9 mouse cellular contexts compared by ENCODE assay signal in the genomic region with DNA sequence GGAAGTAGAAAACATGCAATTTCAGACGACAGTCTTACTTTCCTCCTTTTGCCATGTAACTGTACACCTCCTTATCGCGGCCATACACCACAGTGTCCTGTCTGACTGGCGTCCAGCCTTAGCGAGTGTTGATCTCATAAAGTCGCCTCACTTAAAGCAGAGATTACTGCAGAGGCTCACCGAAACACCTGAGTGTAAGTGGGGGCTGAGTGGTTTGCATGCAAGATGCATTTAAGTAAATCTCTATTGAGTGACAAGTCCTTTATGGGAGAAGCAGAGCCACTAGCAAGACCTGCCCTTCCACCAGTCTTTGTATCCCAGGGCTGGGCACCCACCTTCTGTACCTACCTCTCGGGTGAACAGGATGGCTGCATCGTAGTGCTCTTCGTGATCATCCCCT. TPM values are rescaled to one million over a fixed set of nuclear protein-coding genes. Genes with fewer than 3 reads are reported as not detected.
DNase-seq lines count a peak whose midpoint lies in the region; ATAC-seq lines count a peak whose summit lies in the region.
"Had no signal": no experiment of that assay in that cellular context is flagged by ENCODE, and none has a peak within 500 bp of the region (broad histone marks: within the 10 kb centered on the region; RNA-seq: fewer than 3 reads in every experiment).

No protein-coding gene starts in this region.

- H3K4me2 ChIP-seq in kidney, embryonic 14.5 days (replicated peaks; ENCODE audit: low read depth, low read length), result peak overlapping the region; percentile 96
- H3K4me2 ChIP-seq in embryonic facial prominence, embryonic 14.5 days (ENCODE audit: low read depth, low read length), result peak overlapping the region; percentile 98
- peak overlapping the region; percentile 92 for H3K4me2 ChIP-seq in hindbrain, embryonic 16.5 days (ENCODE audit: low read length)
- peak overlapping the region; percentile 95 for H3K4me2 ChIP-seq in neural tube, embryonic 13.5 days

- peaks cover 3% of the 10 kb centered on the region; the same call in 1 of the 2 replicates for H3K4me1 ChIP-seq in kidney, embryonic 14.5 days (ENCODE audit: control insufficient read depth, insufficient read depth, low read length)
- H3K4me1 ChIP-seq in embryonic facial prominence, embryonic 14.5 days (ENCODE audit: control insufficient read depth, insufficient read depth, low read length), result peaks cover 16% of the 10 kb centered on the region; the same call in 1 of the 2 replicates
- peaks cover 6% of the 10 kb centered on the region for H3K4me1 ChIP-seq in hindbrain, embryonic 16.5 days (ENCODE audit: control insufficient read depth, insufficient read depth, low read depth, low read length)
- peaks cover 26% of the 10 kb centered on the region for H3K4me1 ChIP-seq in neural tube, embryonic 13.5 days (replicated peaks)

- H3K27me3 ChIP-seq in kidney, embryonic 14.5 days (ENCODE audit: control insufficient read depth, insufficient read depth, low read length), result 0 out of 2 replicates have a peak, but pooled peaks cover 5% of the 10 kb centered on the region
- H3K27me3 ChIP-seq in embryonic facial prominence, embryonic 14.5 days (replicated peaks; ENCODE audit: control insufficient read depth, insufficient read depth, low read length), result peaks cover 12% of the 10 kb centered on the region
- no peaks in the 10 kb centered on the region for H3K27me3 ChIP-seq in hindbrain, embryonic 16.5 days (replicated peaks; ENCODE audit: control insufficient read depth, insufficient read depth, low read length)
- H3K27me3 ChIP-seq in neural tube, embryonic 13.5 days, result peaks cover 34% of the 10 kb centered on the region

- 72% methylated on average over 10 of the region's 10 CpGs for WGBS in kidney, embryonic 14.5 days
- 76% methylated on average over 10 of the region's 10 CpGs for WGBS in embryonic facial prominence, embryonic 14.5 days
- 87% methylated on average over 10 of the region's 10 CpGs for whole genome bisulfite sequencing in hindbrain, embryonic 16.5 days
- WGBS in neural tube, embryonic 13.5 days, result 82% methylated on average over 10 of the region's 10 CpGs

- H3K9ac ChIP-seq in kidney, embryonic 14.5 days (ENCODE audit: low read depth, low read length), result no peak overlapping the region
- no peak overlapping the region for H3K9ac ChIP-seq in embryonic facial prominence, embryonic 14.5 days (ENCODE audit: low read depth, low read length)
- H3K9ac ChIP-seq in hindbrain, embryonic 16.5 days (ENCODE audit: low read depth, low read length), result no peak overlapping the region
- H3K9ac ChIP-seq in neural tube, embryonic 13.5 days, result no peak overlapping the region

- H3K4me3 ChIP-seq in kidney, embryonic 14.5 days (ENCODE audit: low read length), result peak overlapping the region; percentile 65; the same call in 1 of the 2 replicates
- H3K4me3 ChIP-seq in embryonic facial prominence, embryonic 14.5 days (ENCODE audit: low read depth, low read length), result peak overlapping the region; percentile 61
- H3K4me3 ChIP-seq in hindbrain, embryonic 16.5 days (ENCODE audit: low read length), result peak overlapping the region; percentile 57
- H3K4me3 ChIP-seq in neural tube, embryonic 13.5 days, result peak overlapping the region; percentile 63

- ATAC-seq in kidney, embryonic 14.5 days (ENCODE audit: low FRiP score, low TSS enrichment), result peak; percentile 20; the same call in 1 of the 2 replicates
- no peak for ATAC-seq in embryonic facial prominence, embryonic 14.5 days (ENCODE audit: low read depth)
- ATAC-seq in hindbrain, embryonic 16.5 days, result no peak
- no peak for ATAC-seq in neural tube, embryonic 13.5 days (ENCODE audit: low read depth)
- ATAC-seq in megakaryocyte-erythroid progenitor cell, adult 5-6 weeks (replicated peaks; ENCODE audit: low FRiP score, low TSS enrichment, poor library complexity, severe bottlenecking), result no peak

- H3K36me3 ChIP-seq in kidney, embryonic 14.5 days (ENCODE audit: control insufficient read depth, insufficient read depth, low read length), result no peaks in the 10 kb centered on the region
- no peaks in the 10 kb centered on the region for H3K36me3 ChIP-seq in embryonic facial prominence, embryonic 14.5 days (ENCODE audit: control insufficient read depth, insufficient read depth, low read length)
- H3K36me3 ChIP-seq in hindbrain, embryonic 16.5 days (ENCODE audit: control insufficient read depth, insufficient read depth, low read length), result no peaks in the 10 kb centered on the region
- no peaks in the 10 kb centered on the region for H3K36me3 ChIP-seq in neural tube, embryonic 13.5 days

- no peaks in the 10 kb centered on the region for H3K9me3 ChIP-seq in kidney, embryonic 14.5 days (ENCODE audit: control insufficient read depth, low read length)
- H3K9me3 ChIP-seq in embryonic facial prominence, embryonic 14.5 days (ENCODE audit: control insufficient read depth, low read length), result no peaks in the 10 kb centered on the region
- no peaks in the 10 kb centered on the region for H3K9me3 ChIP-seq in hindbrain, embryonic 16.5 days (ENCODE audit: control insufficient read depth, low read length)
- H3K9me3 ChIP-seq in neural tube, embryonic 13.5 days, result no peaks in the 10 kb centered on the region

- H3K27ac ChIP-seq in kidney, embryonic 14.5 days (ENCODE audit: low read depth, low read length), result no peak overlapping the region
- H3K27ac ChIP-seq in embryonic facial prominence, embryonic 14.5 days (replicated peaks; ENCODE audit: low read depth, low read length), result no peak overlapping the region
- H3K27ac ChIP-seq in hindbrain, embryonic 16.5 days (ENCODE audit: low read depth, low read length), result no peak overlapping the region
- no peak overlapping the region for H3K27ac ChIP-seq in neural tube, embryonic 13.5 days (replicated peaks)
- H3K27ac ChIP-seq: layer of hippocampus, adult 2 months; macrophage had no signal

- no peak for DNase-seq in kidney, adult 11 months
- DNase-seq in embryonic facial prominence, embryonic 14.5 days (ENCODE audit: low spot score), result no peak
- DNase-seq in left cerebral cortex, adult 9 months (ENCODE audit: low spot score in 2 of 2), result no peak

RNA-seq across cellular contexts. Expression of a gene that starts 2.8 kb away (rescaled TPM):
- 3.4 and 3.6 TPM in 2 replicates for polyA plus RNA-seq in kidney, embryonic 14.5 days (2014; fragmentation: Nextera tagmentation; extraction: Ambion mirVana)
- polyA plus RNA-seq in embryonic facial prominence, embryonic 14.5 days (2014; fragmentation: Nextera tagmentation; extraction: Ambion mirVana), result 8.7 and 9.0 TPM in 2 replicates
- polyA plus RNA-seq in hindbrain, embryonic 16.5 days (2015; fragmentation: Nextera tagmentation; extraction: Ambion mirVana), result 4.4 and 4.5 TPM in 2 replicates
- polyA plus RNA-seq in neural tube, embryonic 13.5 days (2015; fragmentation: Nextera tagmentation; extraction: Ambion mirVana), result 5.5 and 6.2 TPM in 2 replicates
- total RNA-seq in megakaryocyte-erythroid progenitor cell, adult 5-6 weeks (2014; fragmentation: Nextera tagmentation), result not detected in 2 replicates
- not detected in 2 replicates for total RNA-seq in megakaryocyte-erythroid progenitor cell, adult 5-6 weeks (2017)
- polyA plus RNA-seq: macrophage had no signal
